Mouse (Mus musculus) hindbrain, embryonic 12.5 days (tissue): Measurements from ENCODE around the gene Mon1a. TPM values are rescaled to one million over a fixed set of nuclear protein-coding genes. Genes with fewer than 3 reads are reported as not detected.

Experiments
- ATAC-seq: fragments of 200-750 bp; cut with Nextera tagmentation; 2 replicates; pipeline ENCODE4 v1.8.0; 2017; ENCODE audit warnings: moderate TSS enrichment; ENCODE audit not compliant: low FRiP score
- H3K27ac ChIP-seq: fragments of 300-500 bp; sonication (generic); 2 replicates; pipeline ENCODE4 v1.5.1; 2016; ENCODE audit warnings: mild to moderate bottlenecking
- H3K27me3 ChIP-seq: fragments of 300-500 bp; sonication (generic); 2 replicates; pipeline ENCODE4 v1.6.1; 2016; ENCODE audit warnings: mild to moderate bottlenecking
- H3K36me3 ChIP-seq: fragments of 300-500 bp; sonication (generic); 2 replicates; pipeline ENCODE4 v1.6.1; 2016; ENCODE audit warnings: mild to moderate bottlenecking
- H3K4me1 ChIP-seq: fragments of 300-500 bp; sonication (generic); 2 replicates; pipeline ENCODE4 v1.6.1; 2016
- H3K4me2 ChIP-seq: fragments of 300-500 bp; sonication (generic); replicated peaks from 2 replicates; pipeline ENCODE4 v1.6.1; 2016; ENCODE audit warnings: mild to moderate bottlenecking
- H3K4me3 ChIP-seq: fragments of 300-500 bp; sonication (generic); 2 replicates; pipeline ENCODE4 v1.5.1; 2016; ENCODE audit warnings: mild to moderate bottlenecking
- H3K9ac ChIP-seq: fragments of 300-500 bp; sonication (generic); 2 replicates; pipeline ENCODE4 v1.6.1; 2016; ENCODE audit warnings: mild to moderate bottlenecking, moderate library complexity
- H3K9me3 ChIP-seq: fragments of 300-500 bp; sonication (generic); replicated peaks from 2 replicates; pipeline ENCODE4 v1.6.1; 2016; ENCODE audit warnings: mild to moderate bottlenecking
- WGBS: fragments of 180-500 bp; shearing (Covaris S2); methylation state at CpG from one replicate; pipeline ENCODE4 v1.1.7; 2016; 5-methylcytosine and 5-hydroxymethylcytosine counted together
- polyA plus RNA-seq: library from polyadenylated mRNA; unstranded; fragments of >200 nt; fragmentation: Nextera tagmentation; extraction: Ambion mirVana; gene quantifications from 2 replicates; pipeline ENCODE4 v1.2.1, GENCODE M21; 2016

The Mon1a gene
- polyA plus RNA-seq, 1 experiment from 2014 or later: 20.1 TPM

DNA sequence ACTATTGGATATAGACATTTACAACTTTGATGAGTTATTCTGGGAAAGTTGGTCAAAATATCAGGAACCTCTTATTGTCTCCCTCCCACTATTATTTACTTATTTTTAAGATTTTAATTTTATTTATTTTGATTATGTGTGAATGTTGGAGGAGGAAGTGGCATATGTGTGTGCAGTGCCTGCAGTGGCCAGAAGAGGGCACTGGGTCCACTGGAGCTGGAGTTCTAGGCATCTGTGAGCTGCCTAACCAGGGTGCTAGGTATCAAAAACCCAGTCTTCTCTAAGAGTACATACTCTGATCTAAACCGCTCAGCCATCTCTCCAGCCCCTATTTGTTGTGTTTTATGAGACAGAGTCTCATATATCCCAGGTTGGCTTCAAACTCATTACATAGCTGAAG, 3.1 kb downstream of the Mon1a start:
- WGBS: 100% methylated on average over 1 of the region's 1 CpGs
- peaks cover 11% of the 10 kb centered on the region for H3K27me3 ChIP-seq
- peaks cover 9% of the 10 kb centered on the region for H3K4me1 ChIP-seq
- H3K4me2 ChIP-seq: no peak overlapping the region
- H3K36me3 ChIP-seq: no peaks in the 10 kb centered on the region
- H3K27ac ChIP-seq: no peak overlapping the region
- no peaks in the 10 kb centered on the region for H3K9me3 ChIP-seq
- no peak for ATAC-seq
- H3K4me3 ChIP-seq: no peak overlapping the region
- no peak overlapping the region for H3K9ac ChIP-seq

DNA sequence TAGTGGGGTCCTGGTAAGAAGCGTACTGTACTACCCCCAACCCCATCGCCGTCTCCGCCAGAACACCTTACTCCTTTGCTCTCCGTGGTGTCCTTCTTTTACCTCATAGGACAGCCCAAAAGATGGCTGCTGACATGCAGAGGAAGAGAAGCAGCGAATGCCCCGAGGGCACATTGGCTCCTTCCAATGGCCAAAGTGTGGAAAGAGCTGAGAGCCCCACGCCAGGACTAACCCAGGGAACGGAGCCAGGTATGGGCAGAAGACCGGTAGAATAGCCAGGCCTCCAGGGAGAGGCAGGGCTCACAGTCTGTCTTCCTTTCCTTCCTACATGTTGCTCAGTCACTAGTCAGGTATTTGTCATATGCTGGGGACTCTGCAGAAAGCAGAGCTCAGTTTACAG, 10.6 kb downstream of the Mon1a start:
- no peak overlapping the region for H3K9ac ChIP-seq
- peaks cover 13% of the 10 kb centered on the region for H3K4me1 ChIP-seq
- no peak for ATAC-seq
- H3K27me3 ChIP-seq: peaks cover 34% of the 10 kb centered on the region
- no peak overlapping the region for H3K4me2 ChIP-seq
- no peaks in the 10 kb centered on the region for H3K9me3 ChIP-seq
- H3K27ac ChIP-seq: no peak overlapping the region
- WGBS: 89% methylated on average over 10 of the region's 10 CpGs
- H3K4me3 ChIP-seq: no peak overlapping the region
- H3K36me3 ChIP-seq: peaks cover 21% of the 10 kb centered on the region; the same call in 1 of the 2 replicates

DNA sequence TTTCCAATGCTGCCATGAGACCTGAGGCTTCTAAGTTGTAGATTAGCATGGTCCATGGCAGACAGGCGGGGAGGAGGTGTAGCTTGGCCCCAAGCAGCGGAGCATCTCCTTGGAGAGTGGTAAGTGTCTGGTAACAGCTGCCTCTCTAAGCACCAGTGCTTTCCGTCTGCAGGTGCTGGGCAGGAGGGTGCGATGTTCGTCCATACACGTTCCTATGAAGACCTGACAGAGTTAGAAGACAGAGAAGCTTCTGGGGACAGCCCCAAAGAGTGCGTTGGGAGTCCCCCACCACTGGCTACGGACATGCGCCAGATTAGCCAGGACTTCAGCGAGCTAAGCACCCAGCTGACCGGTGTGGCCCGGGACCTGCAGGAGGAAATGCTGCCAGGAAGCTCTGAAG, 11.9 kb downstream of the Mon1a start:
- no peak overlapping the region for H3K9ac ChIP-seq
- no peak overlapping the region for H3K4me2 ChIP-seq
- 68% methylated on average over 12 of the region's 12 CpGs for WGBS
- no peaks in the 10 kb centered on the region for H3K9me3 ChIP-seq
- peaks cover 24% of the 10 kb centered on the region; the same call in 1 of the 2 replicates for H3K36me3 ChIP-seq
- H3K4me1 ChIP-seq: peaks cover 13% of the 10 kb centered on the region
- H3K27ac ChIP-seq: no peak overlapping the region
- peaks cover 35% of the 10 kb centered on the region for H3K27me3 ChIP-seq
- H3K4me3 ChIP-seq: no peak overlapping the region
- no peak for ATAC-seq

DNA sequence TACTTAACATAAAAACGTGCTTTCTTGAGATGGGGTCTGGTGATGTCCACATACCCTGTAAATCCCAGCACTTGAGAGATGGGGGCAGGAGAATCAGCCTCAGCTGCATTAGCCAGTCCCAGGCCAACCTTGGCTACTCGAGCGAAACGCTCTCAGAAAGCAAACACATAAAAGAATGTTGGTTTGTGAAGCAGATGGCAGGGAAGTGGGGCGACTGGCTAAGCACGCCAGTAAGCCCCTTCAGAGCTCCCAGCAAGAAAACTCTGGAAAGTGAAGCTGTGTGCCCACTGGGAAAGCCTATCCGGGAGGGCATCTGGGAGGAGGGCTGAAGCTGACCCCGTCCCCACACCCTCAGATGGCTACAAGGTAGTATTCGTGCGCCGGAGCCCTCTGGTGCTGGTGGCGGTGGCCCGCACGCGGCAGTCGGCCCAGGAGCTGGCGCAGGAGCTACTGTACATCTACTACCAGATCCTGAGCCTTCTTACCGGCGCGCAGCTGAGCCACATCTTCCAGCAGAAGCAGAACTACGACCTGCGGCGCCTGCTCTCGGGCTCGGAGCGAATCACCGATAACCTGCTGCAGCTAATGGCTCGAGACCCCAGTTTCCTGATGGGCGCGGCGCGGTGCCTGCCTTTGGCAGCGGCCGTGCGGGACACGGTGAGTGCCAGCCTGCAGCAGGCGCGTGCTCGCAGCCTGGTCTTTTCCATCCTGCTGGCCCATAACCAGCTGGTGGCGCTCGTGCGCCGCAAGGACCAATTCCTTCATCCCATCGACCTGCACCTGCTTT, 13.1 kb downstream of the Mon1a start:
- H3K9me3 ChIP-seq: no peaks in the 10 kb centered on the region
- WGBS: 4% methylated on average over 44 of the region's 44 CpGs
- peak; percentile 48 for ATAC-seq
- peaks cover 13% of the 10 kb centered on the region for H3K4me1 ChIP-seq
- peaks cover 24% of the 10 kb centered on the region; the same call in 1 of the 2 replicates for H3K36me3 ChIP-seq
- peak overlapping the region; percentile 29 for H3K4me3 ChIP-seq
- H3K27ac ChIP-seq: no peak overlapping the region
- peaks cover 40% of the 10 kb centered on the region for H3K27me3 ChIP-seq
- peak overlapping the region; percentile 60 for H3K4me2 ChIP-seq
- H3K9ac ChIP-seq: peak overlapping the region; percentile 49; the same call in 1 of the 2 replicates

DNA sequence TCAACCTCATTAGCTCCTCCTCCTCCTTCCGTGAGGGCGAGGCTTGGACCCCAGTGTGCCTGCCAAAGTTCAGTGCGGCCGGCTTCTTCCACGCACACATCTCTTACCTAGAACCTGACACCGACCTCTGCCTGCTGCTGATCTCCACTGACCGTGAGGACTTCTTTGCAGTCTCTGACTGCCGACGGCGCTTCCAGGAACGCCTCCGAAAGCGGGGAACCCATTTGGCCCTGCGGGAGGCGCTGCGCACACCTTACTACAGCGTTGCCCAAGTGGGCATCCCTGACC, 13.6 kb downstream of the Mon1a start:
- H3K27me3 ChIP-seq: peaks cover 44% of the 10 kb centered on the region
- H3K4me1 ChIP-seq: peaks cover 18% of the 10 kb centered on the region
- H3K27ac ChIP-seq: no peak overlapping the region
- no peak for ATAC-seq
- H3K9me3 ChIP-seq: no peaks in the 10 kb centered on the region
- H3K9ac ChIP-seq: 0 out of 2 replicates have a peak overlapping the region, but pooled peaks have one; percentile 49
- 8% methylated on average over 17 of the region's 17 CpGs for WGBS
- peak overlapping the region; percentile 29 for H3K4me3 ChIP-seq
- peak overlapping the region; percentile 60 for H3K4me2 ChIP-seq
- peaks cover 24% of the 10 kb centered on the region; the same call in 1 of the 2 replicates for H3K36me3 ChIP-seq

DNA sequence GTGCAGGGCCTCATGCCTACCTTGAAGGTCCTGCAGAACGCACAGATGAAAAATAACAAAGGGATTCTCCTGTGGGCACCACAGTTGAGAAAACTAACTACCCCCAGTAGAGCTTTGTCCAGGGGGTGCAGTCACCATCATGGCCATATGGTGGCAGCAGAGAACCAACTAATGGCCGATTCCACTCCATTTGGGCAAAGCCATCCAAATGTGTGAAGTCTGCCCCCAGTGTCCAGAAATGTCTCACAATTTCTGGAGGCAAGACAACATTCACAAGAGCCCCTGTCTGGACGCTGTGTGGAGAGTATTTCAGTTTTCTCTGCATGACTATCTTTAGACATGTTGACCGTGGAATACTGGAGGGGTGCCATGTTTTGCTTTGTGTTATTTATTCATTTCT, 16.8 kb downstream of the Mon1a start:
- Histone ChIP-seq H3K4me3 (no peak overlapping the region), H3K27ac (no peak overlapping the region), H3K4me1 (peaks cover 38% of the 10 kb centered on the region), H3K36me3 (peaks cover 16% of the 10 kb centered on the region; the same call in 1 of the 2 replicates), H3K27me3 (peaks cover 56% of the 10 kb centered on the region), H3K4me2 (no peak overlapping the region), H3K9ac (no peak overlapping the region), H3K9me3 (no peaks in the 10 kb centered on the region)
- 9% methylated on average over 4 of the region's 4 CpGs for WGBS
- 0 out of 2 replicates have a peak, but pooled peaks have one; percentile 4 for ATAC-seq

DNA sequence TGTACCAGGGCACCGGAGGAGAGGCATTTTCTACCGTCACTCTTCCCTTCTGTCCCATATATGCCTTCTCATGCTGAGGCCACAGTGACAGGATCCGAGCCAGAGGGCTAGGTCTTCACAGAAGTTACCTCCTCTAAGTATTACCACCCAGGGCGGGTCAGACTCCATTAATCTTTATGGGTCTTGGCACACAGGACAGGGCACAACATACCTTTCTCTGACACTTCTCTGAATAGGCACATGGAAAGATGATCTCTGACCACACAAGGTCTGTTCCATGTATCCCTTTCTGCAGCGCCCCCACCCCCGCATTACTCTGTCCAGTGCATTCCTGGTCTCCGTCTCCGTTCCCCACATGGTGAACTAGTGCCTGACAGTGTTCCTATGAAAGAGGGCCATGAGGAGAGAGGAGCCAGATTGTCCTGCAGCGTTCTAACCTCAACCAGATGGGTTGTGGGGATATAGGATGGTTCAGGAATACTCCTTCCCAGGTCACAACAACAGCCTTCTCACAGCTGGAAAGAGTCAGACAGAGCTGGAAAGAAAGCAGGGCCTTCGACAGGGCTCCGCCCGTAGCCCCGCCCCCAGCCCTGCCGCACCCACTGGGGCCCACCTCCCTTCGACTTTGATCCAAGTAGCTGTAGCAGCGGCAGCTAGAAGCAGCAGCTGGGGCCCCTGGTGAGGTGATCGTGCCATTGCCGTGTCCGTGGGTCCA, 18.5 kb downstream of the Mon1a start, which contains the start of gene Mst1r:
TSS of gene Mst1r (plus strand) at position 622 of the 715 bp plus-strand sequence.
- peaks cover 28% of the 10 kb centered on the region for H3K4me1 ChIP-seq
- WGBS: 19% methylated on average over 19 of the region's 19 CpGs
- peak; percentile 43; the same call in 1 of the 2 replicates for ATAC-seq
- H3K27me3 ChIP-seq: peaks cover 39% of the 10 kb centered on the region
- H3K9me3 ChIP-seq: no peaks in the 10 kb centered on the region
- peak within 1 kb of the TSS; percentile 27 for H3K4me3 ChIP-seq
- H3K4me2 ChIP-seq: peak within 1 kb of the TSS; percentile 57
- peaks cover 9% of the 10 kb centered on the region; the same call in 1 of the 2 replicates for H3K36me3 ChIP-seq
- H3K9ac ChIP-seq: peak within 1 kb of the TSS; percentile 54
- no peak within 1 kb of the TSS for H3K27ac ChIP-seq

DNA sequence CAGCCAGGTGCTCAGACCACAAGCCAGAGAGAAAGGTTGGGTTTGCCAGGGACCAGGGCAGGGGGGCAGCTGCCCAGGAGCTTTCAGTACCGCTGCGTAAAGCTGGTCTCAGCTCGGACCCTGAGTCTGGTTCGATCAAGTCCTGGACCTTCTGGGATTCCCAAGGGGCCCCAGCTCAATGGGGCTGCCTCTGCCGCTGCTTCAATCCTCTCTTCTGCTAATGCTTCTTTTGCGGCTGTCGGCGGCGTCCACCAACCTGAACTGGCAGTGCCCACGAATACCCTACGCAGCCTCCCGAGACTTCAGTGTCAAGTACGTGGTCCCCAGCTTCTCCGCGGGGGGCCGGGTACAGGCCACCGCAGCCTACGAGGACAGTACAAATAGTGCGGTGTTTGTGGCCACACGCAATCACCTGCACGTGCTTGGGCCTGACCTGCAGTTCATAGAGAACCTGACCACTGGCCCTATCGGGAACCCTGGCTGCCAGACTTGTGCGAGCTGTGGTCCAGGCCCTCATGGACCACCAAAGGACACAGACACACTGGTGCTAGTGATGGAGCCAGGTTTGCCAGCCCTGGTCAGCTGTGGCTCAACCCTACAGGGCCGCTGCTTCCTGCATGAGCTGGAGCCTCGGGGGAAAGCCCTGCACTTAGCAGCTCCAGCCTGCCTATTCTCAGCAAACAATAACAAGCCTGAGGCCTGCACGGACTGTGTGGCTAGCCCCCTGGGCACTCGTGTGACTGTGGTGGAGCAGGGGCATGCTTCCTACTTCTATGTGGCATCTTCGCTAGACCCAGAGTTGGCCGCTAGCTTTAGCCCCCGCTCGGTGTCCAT, 19.2 kb downstream of the Mon1a start:
- Histone ChIP-seq H3K9ac (peak overlapping the region; percentile 54), H3K36me3 (peaks cover 9% of the 10 kb centered on the region; the same call in 1 of the 2 replicates), H3K9me3 (no peaks in the 10 kb centered on the region), H3K27me3 (peaks cover 31% of the 10 kb centered on the region), H3K27ac (no peak overlapping the region), H3K4me2 (peak overlapping the region; percentile 57), H3K4me1 (peaks cover 25% of the 10 kb centered on the region), H3K4me3 (peak overlapping the region; percentile 27)
- 0 out of 2 replicates have a peak, but pooled peaks have one; percentile 8 for ATAC-seq
- 43% methylated on average over 31 of the region's 31 CpGs for WGBS

DNA sequence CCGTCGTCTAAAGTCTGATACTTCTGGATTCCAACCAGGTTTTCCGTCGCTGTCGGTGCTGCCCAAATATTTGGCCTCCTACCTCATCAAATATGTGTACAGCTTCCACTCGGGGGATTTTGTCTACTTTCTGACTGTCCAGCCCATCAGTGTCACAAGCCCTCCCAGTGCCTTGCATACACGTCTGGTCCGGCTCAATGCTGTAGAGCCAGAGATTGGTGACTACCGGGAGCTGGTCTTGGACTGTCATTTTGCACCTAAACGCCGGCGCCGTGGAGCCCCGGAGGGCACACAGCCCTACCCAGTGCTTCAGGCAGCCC, 19.8 kb downstream of the Mon1a start:
- ATAC-seq: no peak
- 83% methylated on average over 14 of the region's 14 CpGs for WGBS
- Histone ChIP-seq H3K4me1 (peaks cover 25% of the 10 kb centered on the region), H3K9me3 (no peaks in the 10 kb centered on the region), H3K4me2 (no peak overlapping the region), H3K9ac (no peak overlapping the region), H3K36me3 (peaks cover 9% of the 10 kb centered on the region; the same call in 1 of the 2 replicates), H3K27me3 (peaks cover 31% of the 10 kb centered on the region), H3K4me3 (no peak overlapping the region), H3K27ac (no peak overlapping the region)

DNA sequence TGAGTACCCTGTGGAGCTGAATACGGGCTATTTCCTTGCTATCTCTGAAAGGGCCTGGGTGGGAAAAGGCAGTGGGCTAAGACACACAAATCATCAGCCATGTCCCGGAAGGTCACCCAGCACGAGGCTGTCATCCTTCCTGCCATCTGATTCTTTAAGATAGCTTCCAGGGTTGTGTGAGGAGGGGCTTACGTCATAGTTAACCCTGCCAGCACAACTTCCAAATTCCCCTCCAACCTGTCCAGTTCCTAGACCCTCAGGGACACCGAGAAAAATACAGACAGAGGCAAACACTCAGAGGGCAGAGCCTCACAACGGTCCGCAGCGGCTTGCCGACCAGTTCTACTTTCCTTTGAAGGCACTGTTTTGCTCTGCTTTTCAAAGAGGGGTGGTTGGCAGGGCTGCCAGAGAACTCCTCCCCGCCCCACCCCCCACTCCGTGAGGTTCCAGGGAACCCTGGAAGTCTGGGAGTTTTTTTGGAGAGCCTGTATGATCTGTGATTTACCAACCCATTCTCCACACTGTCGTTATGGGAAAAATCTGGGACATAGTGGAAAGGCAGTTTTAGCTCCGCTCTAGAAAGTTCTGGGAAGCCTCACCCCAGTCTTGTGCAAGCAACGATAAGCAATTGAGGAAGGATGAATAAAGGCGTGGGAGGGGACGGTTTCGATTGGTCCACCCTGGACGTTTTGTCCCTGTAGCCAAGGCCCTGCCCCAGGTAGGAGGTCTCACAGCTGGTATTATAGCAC, 20.6 kb downstream of the Mon1a start:
- no peak for ATAC-seq
- WGBS: 28% methylated on average over 18 of the region's 18 CpGs
- H3K9me3 ChIP-seq: no peaks in the 10 kb centered on the region
- H3K27me3 ChIP-seq: peaks cover 26% of the 10 kb centered on the region
- peaks cover 25% of the 10 kb centered on the region for H3K4me1 ChIP-seq
- no peak overlapping the region for H3K27ac ChIP-seq
- H3K4me2 ChIP-seq: peak overlapping the region; percentile 25; the same call in 1 of the 2 replicates
- 0 out of 2 replicates have a peak, but pooled peaks cover 3% of the 10 kb centered on the region for H3K36me3 ChIP-seq
- H3K4me3 ChIP-seq: no peak overlapping the region
- no peak overlapping the region for H3K9ac ChIP-seq

DNA sequence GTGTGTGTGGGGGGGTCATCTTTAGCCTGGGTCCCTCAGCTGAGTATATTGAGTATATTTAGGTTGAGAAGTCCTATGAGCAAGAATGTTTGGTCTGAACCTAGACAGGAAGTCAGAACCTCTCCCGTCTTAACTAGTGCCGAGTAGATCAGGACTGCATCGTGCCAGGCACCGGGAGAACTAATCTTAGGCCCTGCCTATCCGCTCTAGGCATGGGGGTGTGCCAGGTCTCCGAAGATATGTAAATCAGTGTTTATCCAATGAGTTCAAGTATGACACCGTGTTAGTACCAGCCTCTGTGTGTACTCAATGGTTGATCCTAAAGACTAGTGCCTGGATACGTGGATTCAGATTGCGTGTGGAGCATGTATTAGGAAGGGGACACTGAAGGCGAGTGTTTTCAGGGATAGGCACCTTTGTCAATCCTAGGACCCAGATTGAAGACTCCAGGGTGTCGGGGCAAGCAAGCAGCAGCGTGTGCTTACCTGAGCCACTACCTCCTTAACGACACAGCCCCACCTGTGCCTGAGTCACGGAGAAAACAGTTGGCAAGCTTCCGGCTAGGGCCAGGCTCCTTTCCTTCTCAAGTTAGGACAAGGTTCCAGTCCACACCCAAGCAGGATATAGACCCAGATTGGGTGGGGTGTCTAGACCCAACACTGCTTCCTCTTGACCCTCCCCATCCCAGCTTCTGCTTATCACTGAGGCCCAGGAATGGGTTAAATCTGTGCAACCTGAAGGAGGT, 22.2 kb downstream of the Mon1a start:
- Histone ChIP-seq H3K4me1 (peaks cover 25% of the 10 kb centered on the region), H3K4me2 (no peak overlapping the region), H3K27ac (no peak overlapping the region), H3K9me3 (no peaks in the 10 kb centered on the region), H3K4me3 (no peak overlapping the region), H3K27me3 (peaks cover 25% of the 10 kb centered on the region), H3K36me3 (no peaks in the 10 kb centered on the region), H3K9ac (no peak overlapping the region)
- no peak for ATAC-seq
- WGBS: 93% methylated on average over 15 of the region's 15 CpGs
